Mouse (Mus musculus) midbrain, embryonic 12.5 days (tissue): ENCODE measurements around the gene 1600014C10Rik. TPM values are rescaled to one million over a fixed set of nuclear protein-coding genes. Genes with fewer than 3 reads are reported as not detected.

Source experiments
- ATAC-seq: fragments of 200-750 bp; cut with Nextera tagmentation; 2 replicates; pipeline ENCODE4 v1.8.0; 2017; ENCODE audit warnings: low read depth, moderate TSS enrichment, moderate library complexity; ENCODE audit not compliant: low FRiP score
- H3K27ac ChIP-seq: fragments of 300-500 bp; sonication (generic); replicated peaks from 2 replicates; pipeline ENCODE4 v1.5.1; 2016; ENCODE audit warnings: mild to moderate bottlenecking
- H3K27me3 ChIP-seq: fragments of 300-500 bp; sonication (generic); 2 replicates; pipeline ENCODE4 v1.6.1; 2016; ENCODE audit warnings: mild to moderate bottlenecking
- H3K36me3 ChIP-seq: fragments of 300-500 bp; sonication (generic); 2 replicates; pipeline ENCODE4 v1.6.1; 2016
- H3K4me1 ChIP-seq: fragments of 300-500 bp; sonication (generic); 2 replicates; pipeline ENCODE4 v1.6.1; 2016
- H3K4me2 ChIP-seq: fragments of 300-500 bp; sonication (generic); replicated peaks from 2 replicates; pipeline ENCODE4 v1.6.1; 2016; ENCODE audit warnings: mild to moderate bottlenecking, moderate library complexity
- H3K4me3 ChIP-seq: fragments of 300-500 bp; sonication (generic); 2 replicates; pipeline ENCODE4 v1.5.1; 2016; ENCODE audit warnings: mild to moderate bottlenecking
- H3K9ac ChIP-seq: fragments of 300-500 bp; sonication (generic); replicated peaks from 2 replicates; pipeline ENCODE4 v1.6.1; 2016; ENCODE audit warnings: mild to moderate bottlenecking, moderate library complexity
- H3K9me3 ChIP-seq: fragments of 300-500 bp; sonication (generic); 2 replicates; pipeline ENCODE4 v1.6.1; 2016; ENCODE audit warnings: mild to moderate bottlenecking
- WGBS: fragments of 180-500 bp; shearing (Covaris S2); methylation state at CpG from one replicate; pipeline ENCODE4 v1.1.7; 2016; 5-methylcytosine and 5-hydroxymethylcytosine counted together
- polyA plus RNA-seq: library from polyadenylated mRNA; unstranded; fragments of >200 nt; fragmentation: Nextera tagmentation; extraction: Ambion mirVana; gene quantifications from 2 replicates; pipeline ENCODE4 v1.2.1, GENCODE M21; 2016

1600014C10Rik gene
- polyA plus RNA-seq, 1 experiment from 2014 or later, result 18.5 TPM

DNA sequence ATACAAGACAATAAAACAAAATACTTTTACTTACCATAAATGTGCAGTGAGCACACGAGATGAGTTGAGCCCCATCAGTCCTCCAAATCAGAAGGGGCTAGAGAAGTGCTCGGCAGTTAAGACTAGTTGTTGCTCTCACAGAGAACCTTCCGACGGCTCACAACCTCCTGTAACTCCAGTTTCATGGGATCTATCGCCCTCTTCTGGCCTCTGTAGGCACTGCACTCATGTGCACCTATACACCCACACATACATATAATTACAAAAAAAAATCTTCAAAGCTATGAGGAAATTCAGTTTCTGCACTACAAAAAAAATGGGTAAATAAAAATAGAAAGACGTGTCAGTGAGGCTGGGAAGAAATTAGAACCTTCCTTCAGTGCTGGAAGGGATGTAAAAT, 21.3 kb downstream of the 1600014C10Rik start:
- Histone ChIP-seq H3K4me1 (peaks cover 5% of the 10 kb centered on the region; the same call in 1 of the 2 replicates), H3K36me3 (no peaks in the 10 kb centered on the region), H3K4me2 (no peak overlapping the region), H3K27ac (no peak overlapping the region), H3K27me3 (no peaks in the 10 kb centered on the region; the same call in 1 of the 2 replicates), H3K4me3 (no peak overlapping the region), H3K9ac (no peak overlapping the region), H3K9me3 (peaks cover 4% of the 10 kb centered on the region; the same call in 1 of the 2 replicates)
- ATAC-seq, result no peak
- 90% methylated on average over 6 of the region's 6 CpGs for WGBS

DNA sequence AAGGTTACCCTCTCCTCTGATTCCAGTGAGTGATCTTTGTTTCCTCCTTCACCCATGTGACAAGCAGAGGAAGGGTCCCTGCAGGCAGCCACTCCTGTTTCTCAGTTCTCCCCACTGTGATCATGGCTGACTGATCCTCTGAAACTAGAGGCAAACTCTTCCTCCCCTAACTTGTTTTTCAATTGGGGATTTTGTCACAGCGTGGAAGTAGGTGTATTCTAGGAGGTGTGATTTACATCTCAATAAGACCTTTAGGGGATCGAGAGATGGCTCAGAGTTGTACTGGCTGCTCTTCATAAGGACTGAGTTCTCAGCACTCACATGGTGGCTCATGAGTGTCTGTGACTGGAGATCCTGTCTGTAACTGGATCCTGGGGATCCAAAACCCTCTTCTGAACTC, 22.8 kb downstream of the 1600014C10Rik start:
- ATAC-seq, result no peak
- no peak overlapping the region for H3K4me2 ChIP-seq
- H3K4me3 ChIP-seq, result no peak overlapping the region
- no peak overlapping the region for H3K27ac ChIP-seq
- H3K4me1 ChIP-seq, result 0 out of 2 replicates have a peak, but pooled peaks cover under 1% of the 10 kb centered on the region
- peaks cover 4% of the 10 kb centered on the region; the same call in 1 of the 2 replicates for H3K9me3 ChIP-seq
- H3K9ac ChIP-seq, result no peak overlapping the region
- H3K27me3 ChIP-seq, result no peaks in the 10 kb centered on the region; the same call in 1 of the 2 replicates
- H3K36me3 ChIP-seq, result no peaks in the 10 kb centered on the region
- WGBS, result 28% methylated on average over 2 of the region's 2 CpGs

DNA sequence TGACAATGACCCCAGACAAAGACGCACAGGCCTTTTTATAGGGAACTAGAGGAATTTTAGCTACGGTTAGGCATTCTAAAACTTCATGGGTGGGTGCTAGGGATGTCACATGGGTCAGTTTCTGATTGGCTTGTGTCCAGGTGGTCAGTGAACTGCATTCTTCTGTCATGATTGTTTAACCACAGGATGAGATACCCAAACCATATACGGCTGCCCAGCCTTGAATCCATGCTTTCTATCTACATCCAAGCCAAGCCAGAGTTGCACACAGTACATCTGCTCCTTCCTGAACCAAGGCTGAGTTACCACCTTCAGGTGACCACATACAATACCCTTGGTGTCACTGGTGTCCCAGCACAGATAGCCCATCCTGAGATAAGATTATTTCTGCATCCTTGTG, 23.5 kb downstream of the 1600014C10Rik start:
- H3K27me3 ChIP-seq, result no peaks in the 10 kb centered on the region; the same call in 1 of the 2 replicates
- no peak overlapping the region for H3K27ac ChIP-seq
- H3K9ac ChIP-seq, result no peak overlapping the region
- no peak overlapping the region for H3K4me2 ChIP-seq
- 84% methylated on average over 3 of the region's 3 CpGs for WGBS
- H3K9me3 ChIP-seq, result peaks cover 4% of the 10 kb centered on the region; the same call in 1 of the 2 replicates
- no peak for ATAC-seq
- no peaks in the 10 kb centered on the region for H3K4me1 ChIP-seq
- no peak overlapping the region for H3K4me3 ChIP-seq
- H3K36me3 ChIP-seq, result no peaks in the 10 kb centered on the region

DNA sequence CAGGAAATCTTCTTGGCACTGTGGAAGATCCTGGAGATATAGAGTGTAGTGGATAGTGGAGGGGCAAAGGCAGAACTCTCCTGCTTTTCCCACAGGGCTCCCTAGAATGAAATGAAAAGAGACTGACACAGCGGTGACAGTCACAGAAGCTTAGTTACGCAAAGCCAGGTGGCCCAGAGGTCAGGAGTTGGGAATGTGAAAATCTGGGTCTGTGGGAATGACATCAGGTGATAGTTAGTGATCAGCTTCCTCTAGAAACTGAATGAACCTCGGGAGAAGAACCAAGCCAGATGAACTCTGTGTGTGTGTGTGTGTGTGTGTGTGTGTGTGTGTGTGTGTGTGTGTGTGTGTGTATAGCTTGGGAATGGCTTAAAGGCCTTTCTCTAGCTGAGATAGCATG, 26.0 kb downstream of the 1600014C10Rik start:
- 72% methylated on average over 3 of the region's 3 CpGs for WGBS
- Histone ChIP-seq H3K4me2 (no peak overlapping the region), H3K9me3 (peaks cover 4% of the 10 kb centered on the region; the same call in 1 of the 2 replicates), H3K4me1 (no peaks in the 10 kb centered on the region), H3K9ac (no peak overlapping the region), H3K27me3 (no peaks in the 10 kb centered on the region), H3K4me3 (no peak overlapping the region), H3K27ac (no peak overlapping the region), H3K36me3 (no peaks in the 10 kb centered on the region)
- no peak for ATAC-seq

DNA sequence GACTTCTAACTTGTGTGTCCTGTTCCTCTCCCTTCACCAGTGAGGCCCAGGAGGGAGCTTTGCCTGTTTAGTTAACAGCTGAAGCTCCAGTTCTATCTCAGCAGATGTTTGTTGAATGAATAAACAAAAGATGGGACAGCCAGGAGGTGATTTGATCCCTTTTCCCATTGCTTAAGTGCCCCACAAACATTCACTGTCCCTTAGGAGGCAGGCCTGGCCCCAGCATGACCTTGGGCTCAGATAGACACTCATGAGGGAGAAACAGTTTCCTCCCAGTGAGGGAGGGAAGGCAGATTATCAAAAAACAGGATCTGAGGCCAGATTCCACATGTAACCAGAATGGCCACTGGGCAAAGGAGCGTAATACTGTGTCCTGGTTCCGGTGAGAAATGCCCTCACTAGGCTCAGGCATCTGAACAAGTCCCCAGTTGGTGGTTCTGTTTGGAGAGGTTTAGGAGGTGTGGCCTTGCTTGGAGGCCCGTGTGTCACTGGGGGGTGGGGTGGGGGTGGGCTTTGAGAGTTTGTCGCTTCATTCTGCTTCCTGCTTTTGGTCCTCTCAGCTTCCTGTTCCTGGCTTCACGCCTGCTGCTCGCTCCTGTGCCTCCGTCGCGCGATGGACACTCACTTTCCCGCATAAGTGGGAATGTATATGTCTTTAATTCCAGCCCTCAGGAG, 26.6 kb downstream of the 1600014C10Rik start:
- WGBS, result 75% methylated on average over 11 of the region's 11 CpGs
- Histone ChIP-seq H3K27me3 (no peaks in the 10 kb centered on the region), H3K9me3 (no peaks in the 10 kb centered on the region), H3K4me2 (no peak overlapping the region), H3K36me3 (no peaks in the 10 kb centered on the region), H3K9ac (no peak overlapping the region), H3K4me3 (no peak overlapping the region), H3K4me1 (no peaks in the 10 kb centered on the region), H3K27ac (no peak overlapping the region)
- no peak for ATAC-seq

DNA sequence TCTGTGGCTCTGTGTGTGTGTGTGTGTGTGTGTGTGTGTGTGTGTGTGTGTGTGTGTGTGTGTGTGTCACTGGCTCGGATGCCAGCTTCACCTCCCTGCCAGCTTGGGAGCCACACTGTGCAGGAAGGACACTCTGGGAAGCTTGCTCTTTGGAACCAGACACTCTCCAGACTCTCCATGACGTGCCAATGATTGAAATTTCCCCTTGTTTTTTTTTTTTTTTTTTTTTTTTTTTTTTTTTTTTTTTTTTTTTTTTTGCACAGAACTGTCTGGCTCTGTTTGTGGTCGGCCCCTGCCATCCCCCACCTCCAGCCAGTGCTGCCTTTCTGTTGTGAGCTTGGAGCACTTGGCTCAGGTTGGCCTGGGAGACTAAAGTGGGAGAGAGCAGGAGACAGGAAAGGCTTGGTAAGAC, 29.6 kb downstream of the 1600014C10Rik start:
- no peaks in the 10 kb centered on the region for H3K4me1 ChIP-seq
- WGBS, result 56% methylated on average over 3 of the region's 3 CpGs

GRCm38 (mm10) chr7:38214473-38215214, 31.6 kb downstream of the 1600014C10Rik start:
- Histone ChIP-seq H3K4me3 (no peak overlapping the region), H3K9ac (no peak overlapping the region), H3K36me3 (no peaks in the 10 kb centered on the region), H3K27ac (no peak overlapping the region), H3K4me2 (no peak overlapping the region), H3K27me3 (no peaks in the 10 kb centered on the region), H3K9me3 (no peaks in the 10 kb centered on the region), H3K4me1 (no peaks in the 10 kb centered on the region)
- WGBS, result 84% methylated on average over 5 of the region's 5 CpGs
- ATAC-seq, result no peak

More for the DNA sequence above, 29.6 kb downstream of the 1600014C10Rik start:
- ATAC-seq, result no peak
- Histone ChIP-seq H3K9me3 (no peaks in the 10 kb centered on the region), H3K27ac (no peak overlapping the region), H3K9ac (no peak overlapping the region), H3K36me3 (no peaks in the 10 kb centered on the region), H3K4me3 (no peak overlapping the region), H3K4me2 (no peak overlapping the region), H3K27me3 (no peaks in the 10 kb centered on the region)

DNA sequence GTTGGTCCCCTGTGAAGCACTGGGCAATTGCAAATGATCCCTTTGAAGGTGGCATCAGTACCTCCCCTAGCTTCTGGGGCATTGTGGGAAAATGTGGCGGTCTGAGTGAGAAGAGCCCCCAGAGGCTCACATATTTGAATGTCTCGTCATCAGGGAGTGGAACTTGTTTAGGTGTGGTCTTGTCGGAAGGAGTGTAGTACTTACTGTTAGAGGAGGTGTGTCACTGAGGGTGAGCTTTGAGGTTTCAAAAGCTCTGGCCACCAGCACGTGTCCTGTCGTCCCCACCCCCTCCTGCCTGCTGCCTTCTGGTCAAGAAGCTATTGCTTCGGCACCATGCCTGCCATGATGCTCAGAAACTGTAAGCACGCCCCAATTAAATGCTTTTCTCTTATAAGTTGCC, 32.3 kb downstream of the 1600014C10Rik start:
- no peaks in the 10 kb centered on the region for H3K9me3 ChIP-seq
- H3K36me3 ChIP-seq, result no peaks in the 10 kb centered on the region
- H3K4me3 ChIP-seq, result no peak overlapping the region
- no peaks in the 10 kb centered on the region for H3K4me1 ChIP-seq
- no peak for ATAC-seq
- WGBS, result 77% methylated on average over 7 of the region's 7 CpGs
- no peak overlapping the region for H3K9ac ChIP-seq
- no peaks in the 10 kb centered on the region for H3K27me3 ChIP-seq
- no peak overlapping the region for H3K27ac ChIP-seq
- H3K4me2 ChIP-seq, result no peak overlapping the region

GRCm38 (mm10) chr7:38215697-38216096, 32.7 kb downstream of the 1600014C10Rik start:
- Histone ChIP-seq H3K9ac (no peak overlapping the region), H3K4me3 (no peak overlapping the region), H3K27ac (no peak overlapping the region), H3K9me3 (no peaks in the 10 kb centered on the region), H3K27me3 (no peaks in the 10 kb centered on the region), H3K4me2 (no peak overlapping the region), H3K36me3 (no peaks in the 10 kb centered on the region), H3K4me1 (no peaks in the 10 kb centered on the region)
- no peak for ATAC-seq
- 91% methylated on average over 6 of the region's 6 CpGs for WGBS

- Histone ChIP-seq H3K4me2 (no peak overlapping the region), H3K4me3 (no peak overlapping the region)
- WGBS, result 66% methylated on average over 5 of the region's 5 CpGs
Observed at GRCm38 (mm10) chr7:38217417-38218171, 34.6 kb downstream of the 1600014C10Rik start.

GRCm38 (mm10) chr7:38218631-38219367, 35.8 kb downstream of the 1600014C10Rik start:
- H3K9me3 ChIP-seq, result no peaks in the 10 kb centered on the region
- no peaks in the 10 kb centered on the region for H3K36me3 ChIP-seq
- ATAC-seq, result no peak
- 79% methylated on average over 8 of the region's 8 CpGs for WGBS
- H3K27me3 ChIP-seq, result no peaks in the 10 kb centered on the region; the same call in 1 of the 2 replicates
- no peak overlapping the region for H3K9ac ChIP-seq
- H3K4me3 ChIP-seq, result no peak overlapping the region
- H3K27ac ChIP-seq, result no peak overlapping the region
- no peaks in the 10 kb centered on the region for H3K4me1 ChIP-seq
- no peak overlapping the region for H3K4me2 ChIP-seq

More at GRCm38 (mm10) chr7:38217417-38218171, 34.6 kb downstream of the 1600014C10Rik start:
- no peaks in the 10 kb centered on the region for H3K36me3 ChIP-seq
- H3K27ac ChIP-seq, result no peak overlapping the region
- H3K27me3 ChIP-seq, result no peaks in the 10 kb centered on the region; the same call in 1 of the 2 replicates
- H3K4me1 ChIP-seq, result no peaks in the 10 kb centered on the region
- H3K9me3 ChIP-seq, result no peaks in the 10 kb centered on the region
- no peak for ATAC-seq
- H3K9ac ChIP-seq, result no peak overlapping the region
